Mouse (Mus musculus) liver, postnatal 0 days (tissue): ENCODE measurements around the gene Pawr. TPM values are rescaled to one million over a fixed set of nuclear protein-coding genes. Genes with fewer than 3 reads are reported as not detected.

Experiments used
- ATAC-seq: fragments of 200-750 bp; cut with Nextera tagmentation; 2 replicates; pipeline ENCODE4 v1.8.0; 2017; ENCODE audit warnings: mild to moderate bottlenecking, moderate library complexity
- DNase-seq: peaks from one replicate; pipeline ENCODE4 v3.0.0-alpha.2; 2016
- H3K27ac ChIP-seq: fragments of 300-500 bp; sonication (generic); 2 replicates; pipeline ENCODE4 v1.5.1; 2014; ENCODE audit warnings: antibody characterized with exemption, moderate library complexity, mild to moderate bottlenecking, low read depth
- H3K27me3 ChIP-seq: fragments of 300-500 bp; sonication (generic); 2 replicates; pipeline ENCODE4 v1.6.1; 2014; ENCODE audit warnings: low read length, control low read depth, mixed read lengths; ENCODE audit not compliant: insufficient read depth
- H3K36me3 ChIP-seq: fragments of 300-500 bp; sonication (generic); replicated peaks from 2 replicates; pipeline ENCODE4 v1.6.1; 2014; ENCODE audit warnings: mild to moderate bottlenecking, control low read depth, low read length, moderate library complexity, mixed read lengths; ENCODE audit not compliant: insufficient read depth
- H3K4me1 ChIP-seq: fragments of 300-500 bp; sonication (generic); 2 replicates; pipeline ENCODE4 v1.6.1; 2014; ENCODE audit warnings: antibody characterized with exemption, mild to moderate bottlenecking, control low read depth; ENCODE audit not compliant: insufficient read depth
- H3K4me2 ChIP-seq: fragments of 300-500 bp; sonication (generic); 2 replicates; pipeline ENCODE4 v1.6.1; 2014; ENCODE audit warnings: low read depth, mild to moderate bottlenecking, low read length, moderate library complexity, mixed read lengths
- H3K4me3 ChIP-seq: fragments of 300-500 bp; sonication (generic); 2 replicates; pipeline ENCODE4 v1.5.1; 2014; ENCODE audit warnings: low read depth, low read length
- H3K9ac ChIP-seq: fragments of 300-500 bp; sonication (generic); replicated peaks from 2 replicates; pipeline ENCODE4 v1.6.1; 2014; ENCODE audit warnings: mild to moderate bottlenecking, moderate library complexity
- H3K9me3 ChIP-seq: fragments of 300-500 bp; sonication (generic); 2 replicates; pipeline ENCODE4 v1.6.1; 2016; ENCODE audit warnings: mild to moderate bottlenecking, control low read depth, low read length, mixed read lengths
- CTCF ChIP-seq: sonication (generic); IDR thresholded peaks from 2 replicates; pipeline ENCODE4 v1.5.1; 2016; ENCODE audit warnings: antibody characterized with exemption, low read depth
- EP300 ChIP-seq: IDR thresholded peaks from 2 replicates; pipeline ENCODE4 v1.6.1; 2016; ENCODE audit warnings: antibody characterized with exemption, low read depth, mild to moderate bottlenecking
- WGBS: fragments of 180-500 bp; shearing (Covaris S2); extraction: QIAGEN DNeasy Blood & Tissue Kit; methylation state at CpG from one replicate; pipeline ENCODE4 v1.1.7; 2014; ENCODE audit not compliant: insufficient replicate concordance; 5-methylcytosine and 5-hydroxymethylcytosine counted together
- polyA plus RNA-seq: library from polyadenylated mRNA; unstranded; fragments of >200 nt; fragmentation: Nextera tagmentation; extraction: Ambion mirVana; gene quantifications from 2 replicates; pipeline ENCODE4 v1.2.1, GENCODE M21; 2015

The Pawr gene
- polyA plus RNA-seq, 1 experiment from 2014 or later = 3.5 TPM

DNA sequence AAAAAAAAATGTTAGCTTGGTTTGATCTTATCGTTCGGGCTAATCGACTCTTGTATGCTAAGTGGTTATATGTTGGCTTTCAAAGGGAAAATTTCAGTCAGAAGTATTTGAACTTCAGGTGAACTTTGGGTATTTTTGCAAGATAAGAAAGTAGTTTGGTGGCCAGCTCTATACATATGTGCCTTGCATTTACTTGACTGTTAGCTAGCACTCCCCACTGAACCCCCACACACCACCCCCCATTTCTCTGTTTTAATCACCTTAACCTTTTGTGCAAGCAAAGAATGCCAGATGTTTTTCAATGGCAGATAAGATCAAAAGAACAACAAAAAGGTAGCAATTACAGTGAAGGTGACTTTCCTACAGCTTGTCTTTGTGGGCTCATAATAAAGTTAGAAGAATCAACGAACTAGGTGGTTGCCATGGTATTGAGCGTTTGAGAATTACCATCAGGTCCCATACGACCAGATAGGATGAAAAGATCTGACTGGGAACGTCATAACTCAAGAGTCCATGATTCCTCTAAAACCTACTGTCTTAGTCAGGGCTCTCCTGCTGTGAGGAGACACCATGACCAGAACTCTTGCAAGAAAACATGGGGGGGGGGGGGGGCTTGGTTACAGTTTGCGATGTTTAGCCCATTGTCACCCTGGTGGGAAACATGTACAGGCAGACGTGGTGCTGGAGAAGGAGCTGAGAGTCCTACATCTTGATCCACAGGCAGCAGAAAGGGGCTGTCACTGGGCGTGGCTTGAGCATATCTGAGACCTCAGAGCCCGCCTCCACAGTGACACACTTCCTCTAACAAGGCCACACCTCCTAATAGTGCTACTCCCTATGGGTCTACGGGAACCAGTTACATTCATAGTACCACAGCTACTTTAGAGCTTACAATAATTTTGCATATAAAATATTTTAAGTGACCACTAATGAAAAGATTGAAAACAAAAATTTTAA lies 75.2 kb downstream of the Pawr start:
- no peak for ATAC-seq
- TF ChIP-seq CTCF (no peak), EP300 (no peak)
- H3K27me3 ChIP-seq = no peaks in the 10 kb centered on the region
- no peak overlapping the region for H3K4me3 ChIP-seq
- no peaks in the 10 kb centered on the region for H3K9me3 ChIP-seq
- DNase-seq = no peak
- 70% methylated on average over 12 of the region's 12 CpGs for whole genome bisulfite sequencing
- no peak overlapping the region for H3K27ac ChIP-seq
- peaks cover 9% of the 10 kb centered on the region for H3K4me1 ChIP-seq
- no peak overlapping the region for H3K9ac ChIP-seq
- H3K36me3 ChIP-seq = no peaks in the 10 kb centered on the region
- H3K4me2 ChIP-seq = no peak overlapping the region

DNA sequence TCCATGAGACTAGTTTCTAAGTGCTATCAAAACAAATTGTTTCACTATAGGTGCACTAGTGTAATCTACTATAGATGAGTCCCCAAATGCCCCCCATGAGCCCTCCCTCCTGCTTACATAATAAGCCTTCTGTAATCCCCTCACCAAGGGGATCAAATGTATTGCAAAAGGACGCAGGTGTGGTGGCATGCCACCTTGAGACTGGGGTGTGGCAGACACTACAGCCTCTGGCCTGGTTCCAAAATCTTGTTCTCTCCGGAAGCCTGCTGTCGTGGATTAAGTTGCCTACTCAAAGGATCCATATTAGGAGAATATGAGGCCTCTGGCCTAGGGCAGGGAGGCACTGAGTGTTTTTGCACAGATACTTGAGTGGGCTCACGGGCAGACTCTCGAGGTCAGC lies 76.1 kb downstream of the Pawr start:
- H3K36me3 ChIP-seq = no peaks in the 10 kb centered on the region
- TF ChIP-seq CTCF = no peak
- no peak for TF ChIP-seq EP300
- no peak for ATAC-seq
- H3K9me3 ChIP-seq = no peaks in the 10 kb centered on the region
- peak overlapping the region; percentile 74 for H3K27ac ChIP-seq
- peak overlapping the region; percentile 46 for H3K4me2 ChIP-seq
- H3K9ac ChIP-seq = no peak overlapping the region
- no peak for DNase-seq
- no peak overlapping the region for H3K4me3 ChIP-seq
- WGBS = 48% methylated on average over 5 of the region's 5 CpGs
- peaks cover 9% of the 10 kb centered on the region for H3K4me1 ChIP-seq
- H3K27me3 ChIP-seq = no peaks in the 10 kb centered on the region

DNA sequence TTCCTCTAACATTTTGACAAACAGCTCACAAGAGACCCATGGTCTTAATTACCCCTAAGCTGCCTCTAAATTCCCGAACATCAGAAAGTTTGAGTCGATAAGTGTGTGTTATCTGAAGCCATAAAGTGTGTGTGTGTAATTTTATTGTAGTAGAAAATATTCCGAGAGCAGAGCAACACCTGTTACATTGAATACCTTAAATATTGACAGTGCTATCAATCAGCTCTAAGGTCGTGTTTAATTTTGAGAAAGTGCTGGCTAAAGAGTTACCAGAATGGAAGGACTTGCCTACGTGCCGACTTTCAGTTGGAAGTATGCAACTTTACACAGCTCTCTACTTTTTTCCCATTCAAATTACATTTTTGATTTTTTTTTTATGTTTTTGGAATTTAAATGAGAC lies 76.5 kb downstream of the Pawr start:
- no peaks in the 10 kb centered on the region for H3K9me3 ChIP-seq
- peaks cover 1% of the 10 kb centered on the region; the same call in 1 of the 2 replicates for H3K36me3 ChIP-seq
- no peaks in the 10 kb centered on the region for H3K27me3 ChIP-seq
- DNase-seq (no peak), ATAC-seq (peak; percentile 56; the same call in 1 of the 2 replicates)
- H3K9ac ChIP-seq = no peak overlapping the region
- no peak for TF ChIP-seq EP300
- no peak for TF ChIP-seq CTCF
- peak overlapping the region; percentile 46 for H3K4me2 ChIP-seq
- H3K4me1 ChIP-seq = peaks cover 9% of the 10 kb centered on the region
- no peak overlapping the region for H3K4me3 ChIP-seq
- H3K27ac ChIP-seq = peak overlapping the region; percentile 74
- WGBS = 48% methylated on average over 6 of the region's 6 CpGs

GRCm38 (mm10) chr10:108408986-108409385 lies 77.1 kb downstream of the Pawr start:
- H3K36me3 ChIP-seq = peaks cover 3% of the 10 kb centered on the region; the same call in 1 of the 2 replicates
- no peak for TF ChIP-seq EP300
- TF ChIP-seq CTCF = no peak
- H3K27ac ChIP-seq = peak overlapping the region; percentile 74; the same call in 1 of the 2 replicates
- 57% methylated on average over 6 of the region's 6 CpGs for WGBS
- peaks cover 9% of the 10 kb centered on the region for H3K4me1 ChIP-seq
- DNase-seq (no peak), ATAC-seq (peak; percentile 60)
- H3K9me3 ChIP-seq = no peaks in the 10 kb centered on the region
- no peaks in the 10 kb centered on the region for H3K27me3 ChIP-seq
- H3K9ac ChIP-seq = no peak overlapping the region
- H3K4me2 ChIP-seq = peak overlapping the region; percentile 46; the same call in 1 of the 2 replicates
- no peak overlapping the region for H3K4me3 ChIP-seq

GRCm38 (mm10) chr10:108409529-108409928 lies 77.6 kb downstream of the Pawr start:
- Histone ChIP-seq H3K27ac (no peak overlapping the region), H3K4me2 (no peak overlapping the region), H3K36me3 (peaks cover 3% of the 10 kb centered on the region; the same call in 1 of the 2 replicates), H3K27me3 (no peaks in the 10 kb centered on the region), H3K4me3 (no peak overlapping the region), H3K4me1 (peaks cover 9% of the 10 kb centered on the region), H3K9ac (no peak overlapping the region), H3K9me3 (no peaks in the 10 kb centered on the region)
- no peak for TF ChIP-seq CTCF
- TF ChIP-seq EP300 = no peak
- ATAC-seq (no peak), DNase-seq (no peak)
- WGBS = 80% methylated on average over 6 of the region's 6 CpGs

DNA sequence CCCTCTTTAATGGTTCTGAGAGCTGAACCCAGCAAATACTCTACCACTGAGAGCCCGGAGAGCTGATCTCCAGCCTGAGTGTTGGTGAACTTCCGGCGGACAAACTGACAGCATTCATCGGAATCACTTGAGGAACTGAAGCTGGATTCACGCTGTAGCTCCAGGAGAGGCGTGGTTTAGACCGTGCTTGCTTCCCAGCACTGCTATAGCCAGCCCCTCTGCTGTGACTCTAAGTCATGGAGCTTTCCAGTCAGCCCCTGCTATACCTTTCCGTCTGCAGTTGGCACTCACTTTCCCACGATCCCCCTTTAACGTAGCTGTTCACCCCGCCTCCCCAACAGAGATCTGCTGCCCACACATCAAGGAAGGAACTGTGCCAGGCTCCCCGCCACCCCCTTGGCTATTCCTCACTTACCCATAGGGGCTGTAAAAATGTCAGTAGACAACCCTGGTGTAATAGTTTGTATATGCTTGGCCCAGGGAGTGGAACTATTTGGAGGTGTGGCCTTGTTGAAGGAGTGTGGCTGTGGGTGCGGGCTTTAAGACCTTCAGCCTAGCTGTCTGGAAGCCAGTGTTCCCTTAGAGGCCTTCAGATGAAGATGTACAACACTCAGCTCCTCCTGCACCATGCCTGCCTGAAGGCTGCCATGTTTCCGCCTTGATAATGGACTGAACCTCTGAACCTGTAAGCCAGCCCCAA lies 83.2 kb downstream of the Pawr start:
- Histone ChIP-seq H3K36me3 (peaks cover 3% of the 10 kb centered on the region), H3K9me3 (no peaks in the 10 kb centered on the region), H3K4me2 (no peak overlapping the region), H3K9ac (no peak overlapping the region), H3K4me3 (no peak overlapping the region), H3K27me3 (no peaks in the 10 kb centered on the region), H3K4me1 (no peaks in the 10 kb centered on the region), H3K27ac (no peak overlapping the region)
- TF ChIP-seq CTCF (no peak), EP300 (no peak)
- DNase-seq = no peak
- WGBS = 83% methylated on average over 14 of the region's 14 CpGs
- ATAC-seq = no peak
